Mouse (Mus musculus) E14TG2a.4 (cell line): ENCODE results near the gene Crtac1.

Source experiments
- H3K27me3 ChIP-seq: 2 replicates; pipeline ENCODE4 v1.6.1; 2014; ENCODE audit warnings: low read length, control low read depth; ENCODE audit not compliant: insufficient read depth
- H3K36me3 ChIP-seq: 2 replicates; pipeline ENCODE4 v1.6.1; 2014; ENCODE audit warnings: low read length, control low read depth; ENCODE audit not compliant: insufficient read depth
- H3K4me1 ChIP-seq: replicated peaks from 2 replicates; pipeline ENCODE4 v1.6.1; 2014; ENCODE audit warnings: low read depth, low read length, control low read depth
- H3K4me3 ChIP-seq: replicated peaks from 2 replicates; pipeline ENCODE4 v1.5.1; 2014; ENCODE audit warnings: mild to moderate bottlenecking, low read length
- H3K9me3 ChIP-seq: 2 replicates; pipeline ENCODE4 v1.6.1; 2014; ENCODE audit warnings: low read length, control low read depth
- CTCF ChIP-seq: conservative IDR thresholded peaks from 2 replicates; pipeline ENCODE4 v1.5.1; 2014; ENCODE audit warnings: low read length
- NANOG ChIP-seq: IDR thresholded peaks from 2 replicates; pipeline ENCODE4 v1.6.1; 2014; ENCODE audit warnings: borderline replicate concordance, low read length, mixed read lengths
- POU5F1 ChIP-seq: IDR thresholded peaks from 2 replicates; pipeline ENCODE4 v1.6.1; 2014; ENCODE audit warnings: low read length, borderline replicate concordance

Crtac1 gene

GRCm38 (mm10) chr19:42435621-42436020 lies 4.0 kb upstream of the Crtac1 start:
- H3K27me3 ChIP-seq: peaks cover 63% of the 10 kb centered on the region
- no peaks in the 10 kb centered on the region for H3K9me3 ChIP-seq
- TF ChIP-seq CTCF (no peak), POU5F1 (no peak), NANOG (no peak)
- no peaks in the 10 kb centered on the region for H3K36me3 ChIP-seq
- no peak overlapping the region for H3K4me3 ChIP-seq
- H3K4me1 ChIP-seq: peaks cover 35% of the 10 kb centered on the region

- peaks cover 32% of the 10 kb centered on the region for H3K4me1 ChIP-seq
- no peaks in the 10 kb centered on the region for H3K9me3 ChIP-seq
- no peaks in the 10 kb centered on the region for H3K36me3 ChIP-seq
- TF ChIP-seq NANOG (no peak), POU5F1 (no peak), CTCF (no peak)
- H3K4me3 ChIP-seq: peak overlapping the region; percentile 85
- H3K27me3 ChIP-seq: peaks cover 75% of the 10 kb centered on the region
Measured at GRCm38 (mm10) chr19:42432761-42433160, 1.2 kb upstream of the Crtac1 start.

- TF ChIP-seq NANOG (no peak), POU5F1 (no peak), CTCF (no peak)
- no peaks in the 10 kb centered on the region for H3K9me3 ChIP-seq
- peaks cover 70% of the 10 kb centered on the region for H3K27me3 ChIP-seq
- no peaks in the 10 kb centered on the region for H3K36me3 ChIP-seq
- H3K4me3 ChIP-seq: peak overlapping the region; percentile 85
- peaks cover 32% of the 10 kb centered on the region for H3K4me1 ChIP-seq
Measured at GRCm38 (mm10) chr19:42432191-42432590, 608 bp upstream of the Crtac1 start.

GRCm38 (mm10) chr19:42430981-42431380 lies 602 bp downstream of the Crtac1 start:
- H3K4me3 ChIP-seq: peak overlapping the region; percentile 85
- peaks cover 72% of the 10 kb centered on the region for H3K27me3 ChIP-seq
- no peaks in the 10 kb centered on the region for H3K9me3 ChIP-seq
- no peaks in the 10 kb centered on the region for H3K36me3 ChIP-seq
- peaks cover 34% of the 10 kb centered on the region for H3K4me1 ChIP-seq
- TF ChIP-seq POU5F1 (no peak), CTCF (no peak)

- no peak for TF ChIP-seq POU5F1
- TF ChIP-seq NANOG: no peak
- TF ChIP-seq CTCF: peak; percentile 80
- no peaks in the 10 kb centered on the region for H3K9me3 ChIP-seq
- peaks cover 69% of the 10 kb centered on the region for H3K27me3 ChIP-seq
Measured at GRCm38 (mm10) chr19:42429410-42429809, 2.2 kb downstream of the Crtac1 start.

GRCm38 (mm10) chr19:42425208-42425607 lies 6.4 kb downstream of the Crtac1 start:
- H3K9me3 ChIP-seq: no peaks in the 10 kb centered on the region
- no peak overlapping the region for H3K4me3 ChIP-seq
- TF ChIP-seq CTCF: no peak
- no peak for TF ChIP-seq NANOG
- no peak for TF ChIP-seq POU5F1
- H3K4me1 ChIP-seq: peaks cover 54% of the 10 kb centered on the region
- peaks cover 47% of the 10 kb centered on the region for H3K27me3 ChIP-seq
- no peaks in the 10 kb centered on the region for H3K36me3 ChIP-seq

More at GRCm38 (mm10) chr19:42429410-42429809, 2.2 kb downstream of the Crtac1 start:
- Histone ChIP-seq H3K4me3 (no peak overlapping the region), H3K4me1 (peaks cover 47% of the 10 kb centered on the region), H3K36me3 (no peaks in the 10 kb centered on the region)

- TF ChIP-seq NANOG: no peak
- Histone ChIP-seq H3K9me3 (no peaks in the 10 kb centered on the region), H3K36me3 (no peaks in the 10 kb centered on the region), H3K4me1 (peaks cover 37% of the 10 kb centered on the region), H3K27me3 (peaks cover 53% of the 10 kb centered on the region), H3K4me3 (no peak overlapping the region)
Measured at GRCm38 (mm10) chr19:42415042-42415441, 16.5 kb downstream of the Crtac1 start.

- H3K27me3 ChIP-seq: peaks cover 62% of the 10 kb centered on the region
- H3K36me3 ChIP-seq: no peaks in the 10 kb centered on the region
- TF ChIP-seq NANOG (peak; percentile 96), CTCF (no peak)
- peaks cover 58% of the 10 kb centered on the region for H3K4me1 ChIP-seq
- peaks cover 3% of the 10 kb centered on the region; the same call in 1 of the 2 replicates for H3K9me3 ChIP-seq
- H3K4me3 ChIP-seq: peak overlapping the region; percentile 72; the same call in 1 of the 2 replicates
Measured at GRCm38 (mm10) chr19:42409856-42410255, 21.7 kb downstream of the Crtac1 start.

- H3K9me3 ChIP-seq: peaks cover 3% of the 10 kb centered on the region; the same call in 1 of the 2 replicates
- no peaks in the 10 kb centered on the region for H3K36me3 ChIP-seq
- peaks cover 64% of the 10 kb centered on the region for H3K4me1 ChIP-seq
- H3K4me3 ChIP-seq: peak overlapping the region; percentile 72
- peaks cover 61% of the 10 kb centered on the region for H3K27me3 ChIP-seq
- TF ChIP-seq NANOG (no peak), CTCF (no peak), POU5F1 (no peak)
Measured at GRCm38 (mm10) chr19:42409226-42409625, 22.4 kb downstream of the Crtac1 start.
